Mouse (Mus musculus): Measurements from ENCODE around the gene Unc13c. TPM values are rescaled to one million over a fixed set of nuclear protein-coding genes. Genes with fewer than 3 reads are reported as not detected.

Unc13c gene
- polyA plus RNA-seq, 1 experiment from 2014 or later, result 0.30 TPM

GRCm38 (mm10) chr9:73612896-73613295, 355.9 kb downstream of the Unc13c start:
- Histone ChIP-seq H3K4me1 (replicated peaks) (no peaks in the 10 kb centered on the region), H3K4me3 (replicated peaks) (no peak overlapping the region), H3K36me3 (no peaks in the 10 kb centered on the region), H3K9ac (replicated peaks) (no peak overlapping the region), H3K27ac (no peak overlapping the region), H3K27me3 (no peaks in the 10 kb centered on the region), H3K9me3 (no peaks in the 10 kb centered on the region), H3K4me2 (no peak overlapping the region)
- ATAC-seq (ENCODE audit: insufficient number of reproducible peaks, insufficient read depth, low FRiP score, low TSS enrichment, low read depth), result no peak
- WGBS, result 76% methylated on average over 4 of the region's 4 CpGs

DNA sequence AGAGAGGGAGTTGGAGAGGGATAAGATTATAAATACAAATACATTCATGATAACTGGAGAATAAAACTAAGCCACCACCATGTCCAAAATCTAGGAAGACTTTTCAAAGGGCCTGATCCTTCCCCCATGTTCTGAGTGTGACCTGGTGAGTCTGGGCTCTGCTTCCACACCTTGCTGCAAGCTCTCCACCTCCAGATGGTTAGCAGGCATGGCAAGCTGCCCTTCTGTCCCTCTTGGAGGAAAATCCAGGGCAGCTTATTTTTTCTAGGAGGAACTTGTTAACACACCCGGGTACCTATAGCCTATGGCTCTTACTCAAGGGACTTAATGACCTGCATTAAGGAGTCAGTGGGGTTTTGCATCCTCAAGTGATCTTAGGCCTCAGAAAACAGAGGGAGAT, 364.8 kb downstream of the Unc13c start:
- 60% methylated on average over 1 of the region's 1 CpGs for WGBS
- no peak for ATAC-seq (ENCODE audit: insufficient number of reproducible peaks, insufficient read depth, low FRiP score, low TSS enrichment, low read depth)
- H3K4me3 ChIP-seq (replicated peaks), result no peak overlapping the region

DNA sequence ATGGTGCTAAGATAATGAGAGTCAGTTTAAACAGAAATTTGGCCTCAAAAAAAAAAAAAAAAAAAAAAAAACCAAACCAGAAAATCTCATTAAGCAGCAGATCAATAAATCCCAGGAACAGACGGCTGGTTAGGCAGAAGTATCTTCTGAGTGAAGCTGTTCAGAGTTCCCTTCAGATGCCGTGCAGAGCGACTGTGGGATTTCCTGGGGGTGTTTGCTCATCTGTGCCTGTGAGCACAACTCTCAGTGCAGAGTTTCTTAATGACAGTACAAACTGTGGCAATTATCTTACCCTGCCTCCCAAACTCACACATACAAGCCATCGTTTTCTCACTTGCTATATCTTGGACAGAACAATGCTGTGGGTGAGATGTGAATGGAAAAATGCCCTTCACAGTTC, 403.2 kb downstream of the Unc13c start:
- Histone ChIP-seq H3K9ac (replicated peaks) (no peak overlapping the region), H3K27ac (no peak overlapping the region), H3K9me3 (no peaks in the 10 kb centered on the region), H3K4me3 (replicated peaks) (no peak overlapping the region), H3K4me1 (replicated peaks) (0 out of 2 replicates have a peak, but pooled peaks cover 3% of the 10 kb centered on the region), H3K27me3 (no peaks in the 10 kb centered on the region; the same call in 1 of the 2 replicates), H3K36me3 (no peaks in the 10 kb centered on the region), H3K4me2 (no peak overlapping the region)
- 15% methylated on average over 4 of the region's 4 CpGs for WGBS
- ATAC-seq (ENCODE audit: insufficient number of reproducible peaks, insufficient read depth, low FRiP score, low TSS enrichment, low read depth), result no peak

More for the DNA sequence above, 364.8 kb downstream of the Unc13c start:
- no peak overlapping the region for H3K27ac ChIP-seq
- H3K9ac ChIP-seq (replicated peaks), result no peak overlapping the region
- H3K27me3 ChIP-seq, result no peaks in the 10 kb centered on the region
- H3K4me1 ChIP-seq (replicated peaks), result no peaks in the 10 kb centered on the region
- no peaks in the 10 kb centered on the region for H3K9me3 ChIP-seq
- H3K4me2 ChIP-seq, result no peak overlapping the region
- H3K36me3 ChIP-seq, result no peaks in the 10 kb centered on the region

- 23% methylated on average over 5 of the region's 5 CpGs for WGBS
- no peak for ATAC-seq (ENCODE audit: insufficient number of reproducible peaks, insufficient read depth, low FRiP score, low TSS enrichment, low read depth)
- H3K9me3 ChIP-seq, result no peaks in the 10 kb centered on the region
- H3K27ac ChIP-seq, result no peak overlapping the region
- H3K27me3 ChIP-seq, result no peaks in the 10 kb centered on the region; the same call in 1 of the 2 replicates
- H3K36me3 ChIP-seq, result no peaks in the 10 kb centered on the region
- no peak overlapping the region for H3K4me3 ChIP-seq (replicated peaks)
- H3K4me2 ChIP-seq, result no peak overlapping the region
- H3K4me1 ChIP-seq (replicated peaks), result 0 out of 2 replicates have a peak, but pooled peaks cover 3% of the 10 kb centered on the region
- no peak overlapping the region for H3K9ac ChIP-seq (replicated peaks)
Measured at GRCm38 (mm10) chr9:73560037-73560436, 408.7 kb downstream of the Unc13c start.

DNA sequence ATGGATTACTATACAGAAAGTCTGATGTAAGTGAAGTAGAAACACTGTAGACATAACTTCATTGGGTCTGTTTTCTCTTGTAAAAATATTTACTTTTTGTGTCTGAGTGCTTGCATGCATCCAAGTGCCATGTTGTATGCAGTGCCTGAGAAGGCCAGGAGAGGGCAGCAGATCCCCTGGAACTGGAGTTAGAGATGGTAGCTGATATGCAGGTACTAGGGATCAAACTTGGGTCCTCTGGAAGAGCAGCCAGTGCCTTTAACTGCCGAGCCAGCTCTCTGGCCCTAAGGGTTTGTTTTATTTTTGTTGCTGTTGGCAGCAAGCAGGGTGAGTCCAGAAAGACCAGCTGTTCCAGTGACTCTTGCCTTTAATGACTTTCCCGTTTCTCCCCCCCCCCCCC, 411.0 kb downstream of the Unc13c start:
- Histone ChIP-seq H3K4me2 (no peak overlapping the region), H3K9ac (replicated peaks) (no peak overlapping the region), H3K36me3 (no peaks in the 10 kb centered on the region), H3K4me3 (replicated peaks) (no peak overlapping the region), H3K4me1 (replicated peaks) (0 out of 2 replicates have a peak, but pooled peaks cover 5% of the 10 kb centered on the region), H3K27ac (no peak overlapping the region), H3K27me3 (no peaks in the 10 kb centered on the region), H3K9me3 (no peaks in the 10 kb centered on the region)
- WGBS, result 64% methylated on average over 2 of the region's 2 CpGs
- ATAC-seq (ENCODE audit: insufficient number of reproducible peaks, insufficient read depth, low FRiP score, low TSS enrichment, low read depth), result no peak

- no peaks in the 10 kb centered on the region for H3K27me3 ChIP-seq
- H3K9ac ChIP-seq (replicated peaks), result no peak overlapping the region
- H3K4me1 ChIP-seq (replicated peaks), result 0 out of 2 replicates have a peak, but pooled peaks cover 5% of the 10 kb centered on the region
- no peak overlapping the region for H3K27ac ChIP-seq
- no peaks in the 10 kb centered on the region for H3K9me3 ChIP-seq
- H3K4me2 ChIP-seq, result no peak overlapping the region
- WGBS, result 76% methylated on average over 6 of the region's 6 CpGs
- no peak overlapping the region for H3K4me3 ChIP-seq (replicated peaks)
- ATAC-seq (ENCODE audit: insufficient number of reproducible peaks, insufficient read depth, low FRiP score, low TSS enrichment, low read depth), result no peak
- H3K36me3 ChIP-seq, result no peaks in the 10 kb centered on the region
Measured at GRCm38 (mm10) chr9:73555354-73555753, 413.4 kb downstream of the Unc13c start.

DNA sequence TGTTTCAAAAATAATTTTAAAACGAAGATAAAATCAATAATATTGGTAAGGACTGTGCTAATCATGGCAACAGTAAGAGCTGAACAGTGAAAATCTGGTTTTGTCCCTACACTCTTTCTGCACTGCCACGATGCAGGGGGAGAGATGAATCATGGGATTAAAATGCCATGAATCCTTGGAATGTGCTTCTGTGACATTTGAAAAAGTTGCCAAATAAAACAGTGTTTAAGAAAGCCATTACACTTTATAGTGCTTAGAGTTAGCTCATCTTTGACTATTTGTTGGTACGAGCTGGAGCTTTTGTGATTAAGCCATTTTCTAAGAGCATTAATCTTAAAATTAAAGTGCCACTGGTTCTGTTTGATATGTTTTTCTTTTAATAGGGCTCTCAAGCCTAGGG, 496.2 kb downstream of the Unc13c start:
- 67% methylated on average over 3 of the region's 3 CpGs for WGBS
- no peak overlapping the region for H3K4me3 ChIP-seq (replicated peaks)
- H3K9me3 ChIP-seq, result no peaks in the 10 kb centered on the region

DNA sequence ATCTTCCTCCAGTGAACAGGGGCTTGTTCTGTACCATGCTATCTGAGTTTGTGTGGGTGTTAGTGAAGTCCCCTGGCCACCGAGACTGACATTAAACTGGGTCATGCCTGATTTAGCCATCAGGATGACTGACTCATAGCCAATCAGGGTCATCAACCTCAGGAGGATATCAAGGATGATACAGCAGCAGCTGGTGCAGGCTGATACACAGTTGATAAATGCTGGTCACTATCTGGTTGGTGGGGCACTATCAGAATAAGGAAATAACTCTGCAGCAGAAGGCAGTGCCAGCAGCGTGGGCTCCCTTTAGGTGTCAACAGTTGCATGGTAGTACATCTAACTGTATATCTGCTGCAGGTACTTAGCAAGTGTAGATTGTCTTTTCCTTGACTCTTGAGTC, 506.7 kb downstream of the Unc13c start:
- 87% methylated on average over 2 of the region's 2 CpGs for WGBS
- Histone ChIP-seq H3K4me2 (no peak overlapping the region), H3K9me3 (0 out of 2 replicates have a peak, but pooled peaks cover 4% of the 10 kb centered on the region), H3K9ac (replicated peaks) (no peak overlapping the region; the same call in 1 of the 2 replicates), H3K27ac (no peak overlapping the region), H3K4me3 (replicated peaks) (no peak overlapping the region), H3K27me3 (no peaks in the 10 kb centered on the region), H3K36me3 (no peaks in the 10 kb centered on the region), H3K4me1 (replicated peaks) (no peaks in the 10 kb centered on the region)
- no peak for ATAC-seq (ENCODE audit: insufficient number of reproducible peaks, insufficient read depth, low FRiP score, low TSS enrichment, low read depth)

More for the DNA sequence above, 496.2 kb downstream of the Unc13c start:
- Histone ChIP-seq H3K36me3 (no peaks in the 10 kb centered on the region), H3K4me2 (no peak overlapping the region), H3K27ac (no peak overlapping the region), H3K27me3 (no peaks in the 10 kb centered on the region), H3K4me1 (replicated peaks) (no peaks in the 10 kb centered on the region), H3K9ac (replicated peaks) (no peak overlapping the region)
- ATAC-seq (ENCODE audit: insufficient number of reproducible peaks, insufficient read depth, low FRiP score, low TSS enrichment, low read depth), result no peak

GRCm38 (mm10) chr9:73450009-73450408, 518.8 kb downstream of the Unc13c start:
- no peaks in the 10 kb centered on the region for H3K36me3 ChIP-seq
- H3K27me3 ChIP-seq, result no peaks in the 10 kb centered on the region
- no peak overlapping the region for H3K4me2 ChIP-seq
- no peaks in the 10 kb centered on the region for H3K4me1 ChIP-seq (replicated peaks)
- H3K27ac ChIP-seq, result no peak overlapping the region
- H3K9me3 ChIP-seq, result no peaks in the 10 kb centered on the region; the same call in 1 of the 2 replicates
- WGBS, result 80% methylated on average over 6 of the region's 6 CpGs
- H3K4me3 ChIP-seq (replicated peaks), result no peak overlapping the region
- H3K9ac ChIP-seq (replicated peaks), result no peak overlapping the region
- no peak for ATAC-seq (ENCODE audit: insufficient number of reproducible peaks, insufficient read depth, low FRiP score, low TSS enrichment, low read depth)

GRCm38 (mm10) chr9:73449216-73449615, 519.5 kb downstream of the Unc13c start:
- Histone ChIP-seq H3K9me3 (no peaks in the 10 kb centered on the region; the same call in 1 of the 2 replicates), H3K9ac (replicated peaks) (no peak overlapping the region), H3K4me3 (replicated peaks) (no peak overlapping the region), H3K36me3 (no peaks in the 10 kb centered on the region), H3K4me2 (no peak overlapping the region), H3K4me1 (replicated peaks) (no peaks in the 10 kb centered on the region), H3K27me3 (no peaks in the 10 kb centered on the region), H3K27ac (no peak overlapping the region)
- ATAC-seq (ENCODE audit: insufficient number of reproducible peaks, insufficient read depth, low FRiP score, low TSS enrichment, low read depth), result no peak

GRCm38 (mm10) chr9:73431925-73432324, 536.8 kb downstream of the Unc13c start:
- H3K36me3 ChIP-seq, result no peaks in the 10 kb centered on the region
- H3K9ac ChIP-seq (replicated peaks), result no peak overlapping the region
- no peaks in the 10 kb centered on the region for H3K27me3 ChIP-seq
- H3K4me3 ChIP-seq (replicated peaks), result no peak overlapping the region
- no peak overlapping the region for H3K4me2 ChIP-seq
- no peaks in the 10 kb centered on the region for H3K9me3 ChIP-seq
- WGBS, result 14% methylated on average over 2 of the region's 2 CpGs
- H3K27ac ChIP-seq, result no peak overlapping the region
- no peak for ATAC-seq (ENCODE audit: insufficient number of reproducible peaks, insufficient read depth, low FRiP score, low TSS enrichment, low read depth)
- H3K4me1 ChIP-seq (replicated peaks), result peaks cover 5% of the 10 kb centered on the region; the same call in 1 of the 2 replicates

All from limb, embryonic 12.5 days (tissue).